ENCODE assay signal across 23 mouse cellular contexts in the genomic region with DNA sequence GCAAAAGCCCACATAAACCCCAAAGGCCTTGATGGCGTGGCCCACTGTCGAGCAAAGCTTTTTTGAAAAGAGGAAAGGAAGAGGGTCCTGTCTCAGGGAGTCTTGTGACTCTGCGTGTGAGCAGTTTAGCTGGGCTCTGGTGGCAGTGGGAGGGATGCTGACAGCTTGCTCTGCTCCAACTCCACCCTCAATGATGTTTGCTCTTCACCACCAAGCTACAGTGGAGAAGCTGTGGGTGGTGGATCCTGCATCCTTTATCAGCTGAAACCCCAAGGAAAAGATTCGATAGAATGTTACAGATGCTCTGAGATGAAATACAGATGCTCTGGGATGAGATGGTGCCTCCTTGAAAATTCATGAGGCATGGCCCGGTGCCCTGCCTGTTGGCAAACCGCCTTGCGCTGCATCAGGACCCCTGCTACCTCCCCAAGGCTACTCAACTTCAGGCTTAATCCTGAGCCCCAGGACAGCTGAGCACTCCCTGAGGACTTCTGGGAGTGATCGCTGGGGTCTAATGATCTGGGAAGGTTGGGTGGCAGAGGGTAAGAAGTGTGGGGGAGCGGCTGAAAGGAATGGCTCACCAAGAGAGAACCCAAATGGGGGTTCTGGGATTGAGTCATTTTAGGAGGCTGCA.
A peak's percentile ranks its signal among the peaks of the same experiment; 100 is the strongest.
DNase-seq lines count a peak whose midpoint lies in the region; ATAC-seq lines count a peak whose summit lies in the region.
"Had no signal": no experiment of that assay in that cellular context is flagged by ENCODE, and none has a peak within 500 bp of the region (broad histone marks: within the 10 kb centered on the region; RNA-seq: fewer than 3 reads in every experiment).

No protein-coding gene starts in this region.

- H3K27me3 ChIP-seq in hindbrain, embryonic 15.5 days = no peaks in the 10 kb centered on the region
- H3K27me3 ChIP-seq in hindbrain, embryonic 10.5 days (ENCODE audit: insufficient read depth, poor library complexity, severe bottlenecking) = peaks cover 8% of the 10 kb centered on the region
- no peaks in the 10 kb centered on the region for H3K27me3 ChIP-seq in neural tube, embryonic 14.5 days (ENCODE audit: control insufficient read depth, insufficient read depth, low read length)
- H3K27me3 ChIP-seq: midbrain, embryonic 15.5 days had no signal

- H3K9me3 ChIP-seq in hindbrain, embryonic 15.5 days = no peaks in the 10 kb centered on the region
- no peaks in the 10 kb centered on the region for H3K9me3 ChIP-seq in hindbrain, embryonic 10.5 days
- H3K9me3 ChIP-seq in neural tube, embryonic 14.5 days (ENCODE audit: control insufficient read depth, low read length) = no peaks in the 10 kb centered on the region
- H3K9me3 ChIP-seq: embryonic facial prominence, embryonic 15.5 days; heart, embryonic 13.5 days; kidney, embryonic 15.5 days; limb, embryonic 10.5 days; midbrain, embryonic 15.5 days had no signal

- 61% methylated on average over 9 of the region's 9 CpGs for WGBS in hindbrain, embryonic 15.5 days
- 82% methylated on average over 9 of the region's 9 CpGs for WGBS in hindbrain, embryonic 10.5 days
- 52% methylated on average over 9 of the region's 9 CpGs for WGBS in neural tube, embryonic 14.5 days

- H3K27ac ChIP-seq in hindbrain, embryonic 15.5 days (replicated peaks) = 0 out of 2 replicates have a peak overlapping the region, but pooled peaks have one; percentile 11
- no peak overlapping the region for H3K27ac ChIP-seq in hindbrain, embryonic 10.5 days
- H3K27ac ChIP-seq in neural tube, embryonic 14.5 days (ENCODE audit: low read depth, low read length) = peak overlapping the region; percentile 39; the same call in 1 of the 2 replicates
- H3K27ac ChIP-seq: embryonic facial prominence, embryonic 15.5 days; heart, embryonic 13.5 days; kidney, embryonic 15.5 days; limb, embryonic 10.5 days; midbrain, embryonic 15.5 days had no signal

- no peak overlapping the region for H3K4me2 ChIP-seq in hindbrain, embryonic 15.5 days
- H3K4me2 ChIP-seq in neural tube, embryonic 14.5 days (ENCODE audit: low read depth, low read length) = no peak overlapping the region
- H3K4me2 ChIP-seq: embryonic facial prominence, embryonic 15.5 days; heart, embryonic 13.5 days; kidney, embryonic 15.5 days; midbrain, embryonic 15.5 days had no signal

- no peak overlapping the region for H3K9ac ChIP-seq in hindbrain, embryonic 15.5 days
- no peak overlapping the region for H3K9ac ChIP-seq in neural tube, embryonic 14.5 days (replicated peaks; ENCODE audit: low read depth, low read length)
- H3K9ac ChIP-seq: embryonic facial prominence, embryonic 15.5 days; heart, embryonic 13.5 days; kidney, embryonic 15.5 days; midbrain, embryonic 15.5 days had no signal

- H3K4me1 ChIP-seq in hindbrain, embryonic 15.5 days (replicated peaks) = peaks cover 28% of the 10 kb centered on the region
- H3K4me1 ChIP-seq in hindbrain, embryonic 10.5 days (replicated peaks) = peaks cover 26% of the 10 kb centered on the region
- H3K4me1 ChIP-seq in neural tube, embryonic 14.5 days (ENCODE audit: control insufficient read depth, insufficient read depth, low read length) = 0 out of 2 replicates have a peak, but pooled peaks cover 5% of the 10 kb centered on the region

- no peaks in the 10 kb centered on the region for H3K36me3 ChIP-seq in hindbrain, embryonic 15.5 days
- H3K36me3 ChIP-seq in hindbrain, embryonic 10.5 days = no peaks in the 10 kb centered on the region
- no peaks in the 10 kb centered on the region for H3K36me3 ChIP-seq in neural tube, embryonic 14.5 days (ENCODE audit: control insufficient read depth, insufficient read depth, low read length)
- H3K36me3 ChIP-seq: embryonic facial prominence, embryonic 15.5 days; heart, embryonic 13.5 days; kidney, embryonic 15.5 days; limb, embryonic 10.5 days; midbrain, embryonic 15.5 days had no signal

- no peak overlapping the region for H3K4me3 ChIP-seq in hindbrain, embryonic 15.5 days
- no peak overlapping the region for H3K4me3 ChIP-seq in hindbrain, embryonic 10.5 days
- no peak overlapping the region for H3K4me3 ChIP-seq in neural tube, embryonic 14.5 days (ENCODE audit: low read depth, low read length)
- H3K4me3 ChIP-seq: embryonic facial prominence, embryonic 15.5 days; heart, embryonic 13.5 days; kidney, embryonic 15.5 days; limb, embryonic 10.5 days; midbrain, embryonic 15.5 days; myocyte had no signal

- no peak for DNase-seq in hindbrain, embryonic 10.5 days (ENCODE audit: low spot score)
- DNase-seq in left cerebral cortex, postnatal 4 days = peak; percentile 42
- DNase-seq in left cerebral cortex, postnatal 14 days (ENCODE audit: low spot score in 2 of 2) = no peak
- DNase-seq in brain, adult 2 months (ENCODE audit: low read depth, low spot score) = peak; percentile 62
- DNase-seq in c-Kit-positive CD71-positive TER-119-positive erythroid progenitor cells, embryonic 14.5 days (ENCODE audit: low spot score) = no peak
- DNase-seq: adrenal gland, postnatal 10 days; cerebellum, adult 8-10 months; gastrocnemius, postnatal 14 days; heart, postnatal 14 days; kidney, adult 11 months; kidney, postnatal 36 days; lung, postnatal 4 days; right cerebral cortex, postnatal 25 days; thymus, postnatal 14 days had no signal

- intact Hi-C loops in left cerebral cortex, postnatal 4 days (cut with DNase I) = no loop called here
- intact Hi-C loops in left cerebral cortex, postnatal 14 days (cut with DNase I) = no loop called here

- ATAC-seq in hindbrain, embryonic 15.5 days (ENCODE audit: low FRiP score, low read depth) = no peak
- peak; percentile 26; the same call in 1 of the 2 replicates for ATAC-seq in neural tube, embryonic 14.5 days (ENCODE audit: low read depth)
- ATAC-seq: forebrain, embryonic 14.5 days; midbrain, embryonic 15.5 days had no signal

Comparison
In these comparisons a context has a peak if more than half of its experiments do, and no peak if none do; other contexts are left out.
1. DNase-seq: peak in left cerebral cortex, postnatal 4 days (single experiment) and brain, adult 2 months (single experiment); none in hindbrain, embryonic 10.5 days (single experiment), left cerebral cortex, postnatal 14 days (0 of 2) and c-Kit-positive CD71-positive TER-119-positive erythroid progenitor cells, embryonic 14.5 days (single experiment).